Mouse (Mus musculus) cerebellum, adult (tissue): ENCODE data around the gene Gm9821.

Experiments
- ATAC-seq: cut with Nextera tagmentation; 2 replicates; pipeline ENCODE4 v1.9.2; 2017; ENCODE audit warnings: mild to moderate bottlenecking, moderate library complexity, mixed read lengths; ENCODE audit not compliant: insufficient number of reproducible peaks, low FRiP score, low TSS enrichment

Gm9821 gene

GRCm38 (mm10) chr2:91947397-91948150 lies 2.1 kb downstream of the Gm9821 start:
- ATAC-seq, result no peak

DNA sequence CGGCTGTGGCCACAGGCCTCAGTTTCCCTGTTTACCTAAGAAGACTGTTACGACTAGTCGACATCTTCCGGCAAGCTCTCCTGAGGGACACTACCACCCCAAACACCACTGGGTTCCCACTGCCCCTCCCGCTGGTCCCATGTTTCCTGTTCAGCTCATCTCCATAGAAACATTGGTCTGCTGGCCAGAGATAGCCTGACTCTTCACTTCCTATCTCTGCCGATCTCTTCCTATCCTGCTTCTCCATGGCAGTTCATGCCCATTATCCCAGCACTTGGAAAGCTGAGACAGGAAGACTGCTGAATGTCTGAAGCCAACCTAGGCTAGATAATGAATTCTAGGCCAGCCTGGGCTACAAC lies 2.6 kb downstream of the Gm9821 start:
- ATAC-seq, result no peak

DNA sequence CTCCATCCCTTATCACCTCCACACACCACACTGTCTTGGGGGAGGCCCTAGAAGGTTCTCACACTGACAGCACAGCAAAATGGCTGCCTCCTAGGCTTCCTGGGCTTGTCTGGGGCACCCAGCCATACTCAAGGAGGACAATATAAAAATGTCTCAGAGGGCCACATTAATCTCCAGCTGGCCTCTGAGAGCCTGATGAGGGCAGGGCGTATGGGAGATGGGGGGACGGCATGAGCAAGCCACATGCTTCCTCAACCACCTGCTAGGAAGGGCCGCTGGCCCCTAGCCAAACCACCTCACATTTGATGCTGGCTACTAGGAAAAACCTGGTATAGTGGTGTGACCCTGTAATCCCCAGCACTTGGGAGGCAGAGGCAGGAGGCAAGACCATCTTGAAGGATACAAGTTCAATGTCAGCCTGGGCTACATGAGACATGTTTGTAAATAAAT lies 3.3 kb downstream of the Gm9821 start:
- ATAC-seq, result no peak

- ATAC-seq, result peak; percentile 23; the same call in 1 of the 2 replicates
Observed at GRCm38 (mm10) chr2:91949411-91950274, 4.1 kb downstream of the Gm9821 start.

DNA sequence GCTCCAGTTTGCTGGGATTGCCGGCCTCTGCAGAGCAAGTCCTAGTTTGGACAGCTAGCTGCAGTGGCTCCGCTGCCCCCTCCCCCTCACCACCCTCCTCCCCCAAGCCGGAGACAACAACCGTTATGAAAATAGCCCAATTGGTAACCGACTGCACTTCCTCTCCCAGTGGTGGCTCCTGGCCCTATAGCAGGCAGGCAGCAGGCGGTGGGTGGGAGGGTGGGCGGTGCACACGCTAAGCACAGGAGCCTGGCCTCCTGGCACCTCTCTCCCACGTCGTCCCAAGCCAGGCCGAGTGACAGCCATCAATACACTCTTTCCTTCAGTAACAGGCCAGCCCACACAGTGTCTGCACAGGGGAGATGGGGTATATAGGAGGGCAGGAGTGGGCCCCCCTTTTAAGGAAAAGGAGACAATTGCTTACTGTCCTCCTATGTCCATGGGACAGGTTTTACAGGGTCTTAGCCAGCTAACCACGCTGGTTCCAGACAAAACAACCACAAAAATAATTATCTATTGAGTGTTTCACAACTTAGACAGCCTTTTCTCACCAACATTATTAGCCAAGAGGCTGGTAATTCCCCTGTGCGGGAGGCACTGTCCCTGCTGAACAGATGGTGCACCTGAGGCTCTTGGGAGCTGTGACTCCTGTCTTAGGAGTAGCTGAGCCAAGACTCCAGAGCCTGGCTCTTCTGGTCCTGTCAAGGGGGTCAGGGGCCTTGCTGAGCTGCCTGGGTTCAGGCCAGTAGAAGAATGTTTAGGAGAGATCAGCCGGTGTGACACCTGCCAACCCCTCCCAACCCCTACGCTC lies 5.0 kb downstream of the Gm9821 start:
- peak; percentile 71 for ATAC-seq

GRCm38 (mm10) chr2:91953825-91954224 lies 8.3 kb downstream of the Gm9821 start:
- ATAC-seq, result no peak

GRCm38 (mm10) chr2:91955121-91955591 lies 9.7 kb downstream of the Gm9821 start:
- no peak for ATAC-seq

DNA sequence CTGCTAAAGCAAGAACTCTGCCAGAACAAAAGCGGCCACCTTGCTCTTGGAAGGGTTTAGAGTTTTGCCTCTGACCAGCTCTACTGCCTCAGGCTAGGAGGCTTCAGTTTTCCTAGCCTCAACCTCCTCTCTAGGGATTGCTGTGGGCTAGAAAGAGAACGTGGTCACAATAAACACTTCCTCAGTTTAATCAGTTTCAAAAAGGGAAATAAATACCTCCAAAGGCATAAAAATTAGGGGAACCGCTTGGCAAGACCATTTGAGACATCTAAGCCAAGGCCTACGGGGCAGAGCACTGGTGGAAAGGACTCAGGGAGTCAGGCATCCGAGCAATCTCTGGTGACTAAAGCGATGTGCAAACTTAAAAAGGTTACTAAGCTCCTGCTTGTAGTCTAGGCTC lies 10.4 kb downstream of the Gm9821 start:
- no peak for ATAC-seq

DNA sequence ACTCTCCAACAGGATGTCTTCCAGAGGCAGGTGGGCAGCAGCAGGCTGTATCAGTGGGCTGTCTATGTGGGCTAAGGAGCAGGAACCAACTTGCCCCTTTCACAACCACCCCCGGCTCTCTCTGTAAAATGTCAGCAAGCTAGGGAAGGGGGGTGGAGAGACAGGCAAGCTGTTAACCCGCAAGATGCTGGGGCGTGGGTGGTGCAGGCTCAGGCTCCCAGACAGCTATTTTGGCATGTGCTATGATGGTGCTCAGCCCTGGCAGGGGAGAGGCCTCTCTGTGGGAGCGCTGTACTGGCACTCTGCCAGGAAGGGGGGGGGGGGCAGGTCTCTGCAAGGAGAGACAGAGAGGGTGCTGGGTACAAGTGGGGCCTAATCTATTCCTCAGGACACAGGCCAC lies 11.6 kb downstream of the Gm9821 start:
- no peak for ATAC-seq

- ATAC-seq, result no peak
Observed at GRCm38 (mm10) chr2:91958049-91958448, 12.5 kb downstream of the Gm9821 start.

DNA sequence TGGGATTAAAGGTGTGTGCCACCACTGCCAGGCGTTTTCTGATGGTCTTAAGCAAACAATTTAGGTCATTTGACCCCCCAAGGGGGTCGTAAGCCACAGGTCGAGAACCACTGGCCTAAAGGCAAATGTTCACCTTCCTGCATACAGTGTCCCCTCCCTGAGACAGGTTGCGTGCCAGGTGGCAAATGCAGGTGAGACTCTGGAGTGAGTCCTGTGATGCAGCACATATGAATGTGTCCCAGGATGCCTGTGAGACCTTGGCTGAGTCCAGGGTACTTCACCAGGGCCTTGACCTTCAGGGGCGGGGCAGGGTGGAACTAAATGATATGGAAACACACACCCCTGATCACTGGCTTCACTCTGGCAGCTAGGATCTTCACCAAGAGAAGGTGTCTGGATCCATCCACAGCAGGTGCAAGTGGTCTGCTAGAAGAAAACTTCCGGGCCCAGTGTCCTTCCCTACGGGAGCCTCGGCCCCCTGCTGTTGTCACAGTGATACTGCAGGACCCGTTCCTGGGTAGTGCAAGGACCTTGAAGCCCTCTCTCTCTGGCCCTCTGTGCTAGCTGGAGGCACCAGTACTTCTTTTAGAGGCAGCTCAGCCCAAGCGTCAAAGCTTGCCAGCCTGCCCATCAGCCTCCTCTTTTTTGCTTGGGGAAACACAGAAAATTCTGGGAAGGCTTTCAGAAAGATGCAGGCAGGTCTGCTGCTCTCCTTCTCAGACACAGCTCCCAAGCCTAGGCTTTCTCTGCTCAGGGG lies 13.4 kb downstream of the Gm9821 start:
- no peak for ATAC-seq

DNA sequence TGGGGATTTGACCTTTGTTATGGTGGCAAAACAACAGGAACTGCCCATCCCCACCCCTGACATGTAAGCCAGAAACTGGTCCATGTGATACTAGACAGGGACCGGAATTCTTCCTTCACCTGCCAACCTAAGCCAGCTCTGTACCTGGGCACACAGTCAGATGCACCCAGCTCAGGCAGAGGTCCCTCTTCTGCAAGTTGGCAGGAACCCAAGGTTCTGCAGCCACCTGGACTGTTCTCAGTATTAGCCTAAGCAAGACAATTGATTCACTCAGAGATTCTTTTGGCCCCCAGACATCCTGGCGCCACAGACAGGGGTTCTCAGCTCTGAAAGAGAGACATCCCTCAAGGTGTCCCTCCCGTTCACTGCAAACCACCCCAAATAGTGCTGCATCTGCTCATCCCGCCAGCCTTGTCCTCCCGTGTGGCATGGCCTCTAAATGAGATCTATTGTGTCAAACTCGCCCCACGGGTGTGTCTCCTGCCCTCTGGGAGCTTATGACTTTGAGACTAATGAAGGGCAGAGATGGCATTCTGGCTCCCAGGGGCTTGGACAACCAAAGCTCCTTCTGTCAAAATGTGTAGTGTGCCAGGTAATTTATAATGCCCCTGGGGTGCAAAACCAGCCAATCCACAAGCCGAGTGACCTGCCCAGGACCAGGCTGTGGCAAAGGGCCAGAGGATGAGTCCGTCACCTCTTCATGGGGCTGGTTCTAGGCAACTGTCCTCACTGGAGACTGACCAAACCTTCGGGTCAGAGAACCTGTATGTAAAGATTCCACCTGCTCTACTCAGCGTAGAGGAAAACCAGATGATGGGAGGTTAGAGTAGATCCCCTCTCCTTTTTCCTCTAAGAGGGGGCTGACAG lies 14.3 kb downstream of the Gm9821 start:
- ATAC-seq, result peak; percentile 22; the same call in 1 of the 2 replicates

- no peak for ATAC-seq
Observed at GRCm38 (mm10) chr2:91960459-91960858, 15.0 kb downstream of the Gm9821 start.

DNA sequence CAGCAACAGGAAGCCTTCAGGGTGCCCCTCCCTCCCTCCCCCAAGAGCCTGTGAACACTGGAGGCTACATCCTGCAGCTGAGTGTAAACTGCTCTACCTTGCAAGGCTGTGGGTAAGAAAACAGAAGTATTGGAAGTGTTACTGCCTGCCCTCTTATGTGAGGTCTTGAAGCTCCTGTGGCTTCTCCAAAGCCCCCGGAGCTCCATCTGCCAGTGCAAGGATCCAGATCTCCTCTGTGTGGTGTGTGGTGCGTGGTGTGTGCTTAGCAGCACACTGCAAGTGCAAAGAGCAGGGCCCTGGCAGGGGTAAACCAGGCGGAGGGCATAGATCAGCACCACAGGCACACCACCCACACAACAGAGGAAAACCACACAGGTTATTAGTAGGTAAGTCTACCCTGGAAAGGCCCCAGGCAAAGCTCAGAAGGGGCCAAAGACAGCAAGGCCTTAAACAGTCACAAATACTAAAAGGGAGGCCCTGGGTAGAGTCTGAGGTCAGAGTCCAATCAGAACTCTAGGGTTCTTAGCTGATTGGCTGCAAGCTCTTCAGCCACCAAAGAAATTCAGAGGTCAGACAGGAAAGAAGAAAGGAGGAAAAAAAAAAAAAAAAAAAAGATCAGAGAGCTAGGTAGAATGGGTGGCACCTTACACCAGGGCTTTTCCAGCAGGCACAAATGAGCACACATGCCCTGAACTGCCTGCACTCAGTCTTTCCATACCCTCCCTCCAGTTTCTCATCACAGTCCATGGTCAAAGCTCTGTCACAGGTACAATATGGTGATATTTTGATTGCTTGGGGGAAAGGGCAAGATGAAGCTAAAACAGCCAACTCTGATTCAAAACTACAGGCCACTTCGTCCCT lies 16.6 kb downstream of the Gm9821 start:
- ATAC-seq, result no peak

- ATAC-seq, result no peak
Observed at GRCm38 (mm10) chr2:91962864-91963401, 17.4 kb downstream of the Gm9821 start.

GRCm38 (mm10) chr2:91963443-91963932 lies 18.0 kb downstream of the Gm9821 start:
- ATAC-seq, result peak; percentile 75

DNA sequence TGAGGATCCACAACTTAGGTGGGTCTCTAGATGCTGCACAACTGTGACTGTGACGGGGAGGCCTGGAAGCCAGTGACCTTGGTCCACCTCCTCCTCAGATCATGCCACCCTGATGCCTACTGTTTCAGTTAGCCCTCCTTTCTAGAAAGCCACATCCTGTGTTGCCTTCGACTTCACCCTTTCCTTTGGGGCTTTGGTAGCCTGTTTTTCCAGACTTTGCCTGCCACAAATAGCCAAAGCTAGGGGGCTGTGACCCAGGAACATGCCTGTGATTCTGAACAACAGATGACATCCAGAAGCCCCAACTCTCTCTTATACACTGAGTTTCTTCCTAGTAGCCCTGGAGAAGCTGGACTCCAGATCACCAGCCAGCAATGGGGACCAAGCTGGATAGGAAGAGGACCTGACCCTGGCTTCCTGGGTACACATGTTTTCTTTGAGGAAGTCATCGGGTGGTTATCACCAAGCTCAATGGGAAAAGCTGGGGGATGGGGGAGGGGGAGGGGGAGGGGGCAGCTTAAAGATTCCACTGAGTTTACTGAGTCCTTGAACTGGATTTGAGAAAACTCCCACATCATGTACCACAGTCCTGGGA lies 19.2 kb downstream of the Gm9821 start:
- no peak for ATAC-seq
